Mouse (Mus musculus): ENCODE results near the gene Rac2. TPM values are rescaled to one million over a fixed set of nuclear protein-coding genes. Genes with fewer than 3 reads are reported as not detected.

The Rac2 gene
- not detected for polyA plus RNA-seq (2021)

GRCm38 (mm10) chr15:78572658-78573397, at the start of gene Rac2:
Rac2 (minus strand) TSS chr15:78572783.
- peaks cover 32% of the 10 kb centered on the region for H3K27me3 ChIP-seq
- no peak for TF ChIP-seq CTCF (IDR thresholded peaks at IDR 0.05)
- CTCF ChIA-PET: interaction anchor here (1.3 kb wide), 1 partner anchor 13 kb away, joined by 3 read pairs; no protein-coding TSS in a partner anchor
- no peak for ATAC-seq
- no peak for DNase-seq (ENCODE audit: low read depth, low spot score)
- in situ Hi-C loops (cut with MboI; ENCODE audit: low pct_unique_long_range_greater_than_20kb): no loop called here
- POLR2A ChIA-PET: no interaction called here

- TF ChIP-seq CTCF (IDR thresholded peaks at IDR 0.05): no peak
- ChIA-PET POLR2A (no interaction called here), CTCF (no interaction called here)
- no peak for ATAC-seq
- peaks cover 23% of the 10 kb centered on the region for H3K27me3 ChIP-seq
- DNase-seq (ENCODE audit: low read depth, low spot score): no peak
- in situ Hi-C loops (cut with MboI; ENCODE audit: low pct_unique_long_range_greater_than_20kb): no loop called here
These were observed 44.4 kb upstream of the Rac2 start for GRCm38 (mm10) chr15:78616973-78617372.

GRCm38 (mm10) chr15:78614536-78614935, 42.0 kb upstream of the Rac2 start:
- no peak for TF ChIP-seq CTCF (IDR thresholded peaks at IDR 0.05)
- H3K27me3 ChIP-seq: peaks cover 7% of the 10 kb centered on the region
- ChIA-PET CTCF (interaction anchor here (1.7 kb wide), 1 partner anchor 9 kb away, joined by 4 read pairs; no protein-coding TSS in a partner anchor), POLR2A (no interaction called here)
- in situ Hi-C loops (cut with MboI; ENCODE audit: low pct_unique_long_range_greater_than_20kb): no loop called here
- ATAC-seq (no peak), DNase-seq (ENCODE audit: low read depth, low spot score) (no peak)

GRCm38 (mm10) chr15:78610705-78611462, 38.3 kb upstream of the Rac2 start:
- H3K27me3 ChIP-seq: no peaks in the 10 kb centered on the region
- ChIA-PET POLR2A (no interaction called here), CTCF (interaction anchor here (1.4 kb wide), 1 partner anchor 14 kb away, joined by 4 read pairs; no protein-coding TSS in a partner anchor)
- no peak for TF ChIP-seq CTCF (IDR thresholded peaks at IDR 0.05)
- in situ Hi-C loops (cut with MboI; ENCODE audit: low pct_unique_long_range_greater_than_20kb): no loop called here
- ATAC-seq (no peak), DNase-seq (ENCODE audit: low read depth, low spot score) (no peak)

- POLR2A ChIA-PET: no interaction called here
- H3K27me3 ChIP-seq: no peaks in the 10 kb centered on the region
- ATAC-seq (no peak), DNase-seq (ENCODE audit: low read depth, low spot score) (no peak)
- in situ Hi-C loops (cut with MboI; ENCODE audit: low pct_unique_long_range_greater_than_20kb): no loop called here
- TF ChIP-seq CTCF (IDR thresholded peaks at IDR 0.05): no peak
- CTCF ChIA-PET: interaction anchor here (1.3 kb wide), 1 partner anchor 16 kb away, joined by 3 read pairs; no protein-coding TSS in a partner anchor
These were observed 34.9 kb upstream of the Rac2 start for GRCm38 (mm10) chr15:78607463-78607862.

GRCm38 (mm10) chr15:78606059-78606458, 33.5 kb upstream of the Rac2 start:
- ATAC-seq (no peak), DNase-seq (ENCODE audit: low read depth, low spot score) (no peak)
- TF ChIP-seq CTCF (IDR thresholded peaks at IDR 0.05): no peak
- H3K27me3 ChIP-seq: no peaks in the 10 kb centered on the region
- ChIA-PET CTCF (no interaction called here), POLR2A (no interaction called here)
- in situ Hi-C loops (cut with MboI; ENCODE audit: low pct_unique_long_range_greater_than_20kb): no loop called here

- CTCF ChIA-PET: no interaction called here
- in situ Hi-C loops (cut with MboI; ENCODE audit: low pct_unique_long_range_greater_than_20kb): no loop called here
- TF ChIP-seq CTCF (IDR thresholded peaks at IDR 0.05): no peak
- POLR2A ChIA-PET: no interaction called here
- DNase-seq (ENCODE audit: low read depth, low spot score) (no peak), ATAC-seq (no peak)
- no peaks in the 10 kb centered on the region for H3K27me3 ChIP-seq
These were observed 32.8 kb upstream of the Rac2 start for GRCm38 (mm10) chr15:78605371-78605791.

- H3K27me3 ChIP-seq: no peaks in the 10 kb centered on the region
- ChIA-PET CTCF (no interaction called here), POLR2A (no interaction called here)
- in situ Hi-C loops (cut with MboI; ENCODE audit: low pct_unique_long_range_greater_than_20kb): no loop called here
- DNase-seq (ENCODE audit: low read depth, low spot score) (no peak), ATAC-seq (no peak)
- no peak for TF ChIP-seq CTCF (IDR thresholded peaks at IDR 0.05)
These were observed 31.7 kb upstream of the Rac2 start for GRCm38 (mm10) chr15:78604255-78604654.

GRCm38 (mm10) chr15:78601180-78601579, 28.6 kb upstream of the Rac2 start:
- ChIA-PET POLR2A (no interaction called here), CTCF (no interaction called here)
- TF ChIP-seq CTCF (IDR thresholded peaks at IDR 0.05): no peak
- no peak for DNase-seq (ENCODE audit: low read depth, low spot score)
- no peak for ATAC-seq
- in situ Hi-C loops (cut with MboI; ENCODE audit: low pct_unique_long_range_greater_than_20kb): no loop called here
- no peaks in the 10 kb centered on the region for H3K27me3 ChIP-seq

GRCm38 (mm10) chr15:78599529-78600193, 27.1 kb upstream of the Rac2 start:
- H3K27me3 ChIP-seq: no peaks in the 10 kb centered on the region
- DNase-seq (ENCODE audit: low read depth, low spot score) (no peak), ATAC-seq (no peak)
- ChIA-PET POLR2A (no interaction called here), CTCF (interaction anchor here (0.9 kb wide), 1 partner anchor 12 kb away, joined by 3 read pairs; no protein-coding TSS in a partner anchor)
- in situ Hi-C loops (cut with MboI; ENCODE audit: low pct_unique_long_range_greater_than_20kb): no loop called here
- TF ChIP-seq CTCF (IDR thresholded peaks at IDR 0.05): no peak

- in situ Hi-C loops (cut with MboI; ENCODE audit: low pct_unique_long_range_greater_than_20kb): no loop called here
- no peak for TF ChIP-seq CTCF (IDR thresholded peaks at IDR 0.05)
- CTCF ChIA-PET: interaction anchor here (0.9 kb wide), 1 partner anchor 12 kb away, joined by 3 read pairs; no protein-coding TSS in a partner anchor
- POLR2A ChIA-PET: no interaction called here
- H3K27me3 ChIP-seq: peaks cover 3% of the 10 kb centered on the region
- ATAC-seq (no peak), DNase-seq (ENCODE audit: low read depth, low spot score) (no peak)
These were observed 26.5 kb upstream of the Rac2 start for GRCm38 (mm10) chr15:78599124-78599523.

All from Patski (cell line).